Mouse (Mus musculus) C2C12 (cell line): ENCODE measurements around the gene Tex2.

Experiments used
- CEBPB ChIP-seq: IDR thresholded peaks from one replicate; pipeline ENCODE4 v1.6.1; 2011; ENCODE audit warnings: low read depth, mild to moderate bottlenecking, control low read depth, moderate library complexity
- CTCF ChIP-seq: IDR thresholded peaks from one replicate; pipeline ENCODE4 v1.5.1; 2011; ENCODE audit not compliant: control insufficient read depth, insufficient read depth, insufficient read length
- FOSL1 ChIP-seq: IDR thresholded peaks from one replicate; pipeline ENCODE4 v1.8.0; 2011; ENCODE audit warnings: mild to moderate bottlenecking, low read length; ENCODE audit not compliant: poor library complexity, insufficient read depth, severe bottlenecking
- MAX ChIP-seq: IDR thresholded peaks from one replicate; pipeline ENCODE4 v1.6.1; 2011; ENCODE audit warnings: mild to moderate bottlenecking, control low read depth
- MYOD1 ChIP-seq: IDR thresholded peaks from one replicate; pipeline ENCODE4 v1.6.1; 2011; ENCODE audit warnings: low read depth; ENCODE audit not compliant: control insufficient read depth, insufficient read length
- MYOG ChIP-seq: IDR thresholded peaks from one replicate; pipeline ENCODE4 v1.6.1; 2011; ENCODE audit not compliant: control insufficient read depth, insufficient read length; ENCODE audit errors: extremely low read depth
- USF1 ChIP-seq: IDR thresholded peaks from one replicate; pipeline ENCODE4 v1.6.1; 2011; ENCODE audit warnings: low read depth, mild to moderate bottlenecking, control low read depth, moderate library complexity

DNA sequence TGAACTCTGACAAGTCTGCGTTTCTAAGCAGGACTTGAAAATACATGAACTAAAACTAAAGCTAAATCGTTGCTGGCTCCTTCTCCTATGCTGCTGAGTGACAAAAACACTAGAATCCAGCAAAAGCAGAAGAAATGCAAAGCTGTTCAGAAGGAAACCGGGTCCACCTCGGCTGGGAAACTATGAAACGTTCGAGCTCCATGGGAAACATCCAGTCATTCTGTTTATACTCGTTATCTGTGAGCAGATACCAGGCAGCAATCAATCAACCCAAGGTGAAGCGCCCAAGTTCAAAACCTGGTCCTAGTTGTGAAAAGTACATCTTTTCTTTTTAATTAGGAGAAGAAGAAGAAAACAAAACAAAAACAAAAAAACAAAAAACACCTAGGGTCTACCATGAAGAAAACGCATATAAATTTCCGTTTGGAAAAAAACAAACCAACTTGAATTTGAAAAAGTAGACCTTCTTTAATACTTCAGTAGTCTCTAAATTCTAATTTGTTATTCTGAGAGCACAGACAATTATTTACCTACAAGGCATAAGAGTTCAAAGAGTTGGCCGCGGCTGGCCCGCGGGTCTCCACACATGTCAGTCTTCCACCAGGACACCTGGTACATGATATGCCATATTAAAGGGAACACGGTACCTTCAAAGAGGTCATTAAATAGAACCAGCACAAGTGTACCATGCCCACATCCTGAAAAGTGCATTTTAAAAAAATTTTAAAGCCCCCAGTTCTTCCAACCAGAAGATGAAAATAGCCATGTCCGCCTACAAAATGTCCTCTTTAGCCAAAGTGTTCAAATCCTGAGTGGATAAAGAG, 127.0 kb downstream of the Tex2 start:
- TF ChIP-seq CTCF (no peak), MAX (no peak), CEBPB (no peak), USF1 (no peak), MYOG (no peak), MYOD1 (no peak), FOSL1 (no peak)
